Mouse (Mus musculus): ENCODE data around the gene Krt33a. TPM values are rescaled to one million over a fixed set of nuclear protein-coding genes. Genes with fewer than 3 reads are reported as not detected.

The Krt33a gene
- total and polyA plus RNA-seq, 3 experiments: not detected

GRCm38 (mm10) chr11:100004846-100005245 lies 11.2 kb downstream of the Krt33a start (continued):
- TF ChIP-seq ZMIZ1 (IDR thresholded peaks at IDR 0.05; ENCODE audit: low read depth, low read length): no peak
- TF ChIP-seq ZNF384 (IDR thresholded peaks at IDR 0.05; ENCODE audit: low read depth, low read length): peak; percentile 97
- TF ChIP-seq MYB (IDR thresholded peaks at IDR 0.05; ENCODE audit: low read depth, low read length): no peak
- TF ChIP-seq ETS1 (IDR thresholded peaks at IDR 0.05; ENCODE audit: low read depth, low read length): no peak

GRCm38 (mm10) chr11:99999091-99999490 lies 16.9 kb downstream of the Krt33a start:
- no peaks in the 10 kb centered on the region for H3K27me3 ChIP-seq (ENCODE audit: control insufficient read depth in 1 of 2, insufficient read depth in 2 of 2, low read length in 2 of 2)
- H3K36me3 ChIP-seq (ENCODE audit: control insufficient read depth in 1 of 2, insufficient read depth in 2 of 2, low read length in 2 of 2): no peaks in the 10 kb centered on the region
- H3K4me1 ChIP-seq (ENCODE audit: control insufficient read depth in 1 of 2, insufficient read depth in 2 of 2, low read length in 2 of 2): no peaks in the 10 kb centered on the region
- DNase-seq (ENCODE audit: low read depth, low spot score): no peak
- H3K79me2 ChIP-seq (ENCODE audit: control insufficient read depth, insufficient read depth, low read length, poor library complexity): no peaks in the 10 kb centered on the region
- no peak overlapping the region for H3K27ac ChIP-seq (ENCODE audit: control insufficient read depth, low read depth, low read length)
- H3K9ac ChIP-seq (ENCODE audit: control insufficient read depth, low read depth, low read length, poor library complexity, severe bottlenecking): no peak overlapping the region
- TF ChIP-seq BHLHE40 (IDR thresholded peaks at IDR 0.05; ENCODE audit: borderline replicate concordance, low read depth, low read length) (no peak), ELF1 (IDR thresholded peaks at IDR 0.05; ENCODE audit: low read depth, low read length) (no peak), POLR2AphosphoS2 (IDR thresholded peaks at IDR 0.05; ENCODE audit: low read length) (no peak), MYB (IDR thresholded peaks at IDR 0.05; ENCODE audit: low read depth, low read length) (no peak), CHD1 (IDR thresholded peaks at IDR 0.05; ENCODE audit: low read depth, low read length) (no peak), CHD2 (IDR thresholded peaks at IDR 0.05; ENCODE audit: low read length) (no peak)
- H3K9me3 ChIP-seq (replicated peaks; ENCODE audit: insufficient read depth, low read length): no peaks in the 10 kb centered on the region
- H3K4me3 ChIP-seq (ENCODE audit: control insufficient read depth in 1 of 2, insufficient read depth in 1 of 2, low read depth in 2 of 2, low read length in 2 of 2): no peak overlapping the region

- Histone ChIP-seq H3K9ac (ENCODE audit: control insufficient read depth, low read depth, low read length, poor library complexity, severe bottlenecking) (no peak overlapping the region), H3K27ac (ENCODE audit: control insufficient read depth, low read depth, low read length) (no peak overlapping the region), H3K9me3 (replicated peaks; ENCODE audit: insufficient read depth, low read length) (no peaks in the 10 kb centered on the region), H3K27me3 (ENCODE audit: control insufficient read depth in 1 of 2, insufficient read depth in 2 of 2, low read length in 2 of 2) (no peaks in the 10 kb centered on the region), H3K4me3 (ENCODE audit: control insufficient read depth in 1 of 2, insufficient read depth in 1 of 2, low read depth in 2 of 2, low read length in 2 of 2) (no peak overlapping the region), H3K79me2 (ENCODE audit: control insufficient read depth, insufficient read depth, low read length, poor library complexity) (no peaks in the 10 kb centered on the region), H3K36me3 (ENCODE audit: control insufficient read depth in 1 of 2, insufficient read depth in 2 of 2, low read length in 2 of 2) (no peaks in the 10 kb centered on the region), H3K4me1 (ENCODE audit: control insufficient read depth in 1 of 2, insufficient read depth in 2 of 2, low read length in 2 of 2) (no peaks in the 10 kb centered on the region)
- TF ChIP-seq MYC (IDR thresholded peaks at IDR 0.05; ENCODE audit: low read depth, low read length) (no peak), TAL1 (IDR thresholded peaks at IDR 0.05; ENCODE audit: low read length) (no peak), ETS1 (IDR thresholded peaks at IDR 0.05; ENCODE audit: low read depth, low read length) (no peak), ZKSCAN1 (IDR thresholded peaks at IDR 0.05; ENCODE audit: low read depth, low read length) (no peak), RAD21 (IDR thresholded peaks at IDR 0.05; ENCODE audit: low read depth, low read length) (no peak), RCOR1 (IDR thresholded peaks at IDR 0.05; ENCODE audit: low read depth, low read length) (no peak), E2F4 (IDR thresholded peaks at IDR 0.05; ENCODE audit: borderline replicate concordance, low read depth, low read length) (no peak), MAZ (IDR thresholded peaks at IDR 0.05; ENCODE audit: low read depth, low read length) (no peak), MYB (IDR thresholded peaks at IDR 0.05; ENCODE audit: low read depth, low read length) (no peak), KAT2A (conservative IDR thresholded peaks at IDR 0.05; ENCODE audit: low read depth, low read length) (no peak), MAFK (IDR thresholded peaks at IDR 0.05; ENCODE audit: borderline replicate concordance, low read depth, low read length) (no peak), CTCF (IDR thresholded peaks at IDR 0.05 in 2 of 3, conservative IDR thresholded peaks at IDR 0.05 in 1 of 3; ENCODE audit: control insufficient read depth in 1 of 3, insufficient read depth in 1 of 3, low read depth in 2 of 3, low read length in 3 of 3, poor library complexity in 1 of 3, severe bottlenecking in 1 of 3) (no peak), CHD1 (IDR thresholded peaks at IDR 0.05; ENCODE audit: low read depth, low read length) (no peak), ZC3H11A (IDR thresholded peaks at IDR 0.05; ENCODE audit: low read depth, low read length) (no peak), GABPA (IDR thresholded peaks at IDR 0.05; ENCODE audit: low read depth, low read length) (no peak)
- no peak for DNase-seq (ENCODE audit: low read depth, low spot score)
Measured at GRCm38 (mm10) chr11:99994384-99994661, 21.7 kb downstream of the Krt33a start.
